Mouse (Mus musculus) adrenal gland, adult 18-20 months (tissue): Measurements from ENCODE around the gene Skap2. TPM values are rescaled to one million over a fixed set of nuclear protein-coding genes. Genes with fewer than 3 reads are reported as not detected.

Experiments used
- DNase-seq, 2 experiments: peaks; one replicate each; pipeline ENCODE4 v3.0.0; 2021 to 2022; ENCODE audit warnings: low spot score in 2 of 2
- total RNA-seq, 2 experiments: library from RNA; stranded (reverse); gene quantifications; 1 replicate in 1 of 2; 2 replicates in 1 of 2; pipeline ENCODE4 v1.2.3; 2021

Skap2 gene
- total RNA-seq, 2 experiments from 2014 or later: 43.6 to 59.0 TPM

DNA sequence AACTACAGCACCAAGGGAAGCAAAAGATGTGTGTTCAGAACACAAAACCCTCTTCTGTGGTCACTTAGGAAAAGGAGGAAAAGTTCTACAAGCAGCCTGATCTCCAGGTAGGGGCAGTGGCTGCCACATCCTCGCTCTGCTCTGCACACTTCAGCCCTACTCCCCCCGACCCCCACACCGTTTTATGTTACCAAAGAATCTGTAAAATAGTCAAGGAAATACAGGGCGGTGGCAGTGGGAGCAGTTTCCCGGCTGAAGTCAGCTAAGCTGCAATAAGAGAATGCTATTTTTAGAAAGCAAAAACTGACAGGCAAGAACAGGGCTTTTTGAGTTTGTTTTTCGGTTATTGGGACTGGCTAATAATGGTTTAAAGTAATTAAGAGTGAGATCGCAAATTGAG, 160.8 kb downstream of the Skap2 start:
- DNase-seq: no peak

DNA sequence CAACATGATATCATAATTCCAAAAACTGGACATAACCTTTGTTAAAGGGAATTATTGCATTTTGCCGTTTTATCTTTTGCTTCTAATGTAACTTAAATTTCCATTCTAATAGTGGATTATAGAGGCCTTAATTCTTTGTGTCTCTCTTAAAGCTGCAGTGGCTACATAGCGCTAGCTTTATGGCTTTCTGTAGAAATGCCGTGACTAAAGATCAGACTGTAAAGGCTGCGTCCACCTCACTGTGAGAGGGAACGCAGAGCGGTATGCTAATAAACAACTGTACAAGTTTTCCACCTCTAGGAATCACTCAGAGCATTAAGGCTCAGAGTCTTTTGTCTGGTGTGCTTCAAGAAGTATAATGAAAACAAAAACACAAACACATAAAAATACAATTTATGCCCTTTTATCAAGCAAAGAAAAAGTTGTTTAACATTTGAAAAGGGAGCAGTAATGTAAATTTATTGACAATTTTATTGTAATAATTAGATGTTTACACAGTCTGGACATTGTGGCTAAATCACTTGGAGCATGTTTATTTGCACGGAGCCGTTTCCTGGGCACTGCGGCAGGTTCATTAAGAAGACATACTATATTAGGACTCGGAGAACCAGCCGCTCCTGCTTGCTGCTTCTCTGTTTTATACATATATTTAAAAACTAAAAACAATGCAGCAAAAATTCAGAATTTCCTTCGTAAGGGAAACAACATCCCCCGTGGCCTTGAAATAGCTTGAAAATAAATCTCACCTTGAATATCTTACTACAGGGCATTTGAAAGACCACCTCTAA, 162.1 kb downstream of the Skap2 start:
- DNase-seq: no peak

DNA sequence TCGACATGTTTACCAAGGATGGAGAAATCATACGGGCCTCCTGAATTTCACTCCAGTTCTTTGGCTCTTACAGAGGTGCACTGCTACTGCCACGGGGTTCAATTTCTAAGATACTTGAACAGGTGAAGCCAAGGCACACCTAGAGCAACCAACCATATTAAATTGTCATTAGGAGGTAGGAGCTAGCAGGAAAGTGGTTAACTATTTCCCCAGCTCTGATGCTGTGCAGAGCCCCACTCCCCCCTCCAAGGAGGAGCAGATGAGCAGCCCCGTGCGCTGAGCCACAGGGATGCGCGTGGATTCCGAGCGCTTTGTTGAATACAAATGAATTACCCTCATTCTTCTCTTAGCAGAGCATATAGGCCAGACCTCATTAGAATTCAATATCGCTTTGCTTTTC, 162.8 kb downstream of the Skap2 start:
- DNase-seq: no peak

DNA sequence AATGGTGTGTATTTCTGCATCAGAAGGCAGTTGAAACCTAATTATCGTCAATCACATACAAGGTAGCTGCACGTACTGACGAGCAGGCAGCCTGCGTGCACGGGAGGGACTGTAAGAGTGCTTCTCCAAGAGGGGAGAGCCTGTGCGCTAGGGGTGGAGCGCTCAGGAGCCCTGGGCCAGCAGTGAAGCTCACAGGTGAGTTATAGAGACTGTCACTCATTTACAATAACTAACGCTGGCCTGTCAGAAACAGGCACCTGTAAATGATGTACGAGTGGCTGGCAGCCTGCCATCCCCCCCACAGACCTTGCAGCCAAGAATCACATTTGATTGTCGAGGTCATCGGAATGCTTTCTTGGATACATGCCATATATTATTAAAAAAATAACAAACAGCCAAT, 168.2 kb downstream of the Skap2 start:
- DNase-seq: peak; percentile 36 to 37

DNA sequence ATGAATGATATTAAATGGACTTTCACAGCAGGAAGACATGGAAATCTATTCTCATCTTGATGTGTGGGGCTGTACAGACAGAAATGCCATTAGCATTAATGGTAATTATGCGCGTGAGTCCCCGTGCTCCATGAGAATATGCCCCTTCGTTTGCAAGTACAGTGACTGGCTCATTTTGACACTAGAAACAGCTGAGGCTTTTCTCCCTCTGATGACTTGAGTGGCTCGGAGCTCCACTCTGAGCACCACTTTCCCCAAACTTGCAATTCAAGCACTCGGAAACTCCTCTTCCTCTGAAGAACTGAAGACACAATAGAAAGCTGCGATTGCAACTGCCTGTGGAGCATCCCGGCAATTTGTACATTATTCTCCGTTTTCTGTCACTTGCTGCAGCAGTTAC, 169.3 kb downstream of the Skap2 start:
- no peak for DNase-seq

DNA sequence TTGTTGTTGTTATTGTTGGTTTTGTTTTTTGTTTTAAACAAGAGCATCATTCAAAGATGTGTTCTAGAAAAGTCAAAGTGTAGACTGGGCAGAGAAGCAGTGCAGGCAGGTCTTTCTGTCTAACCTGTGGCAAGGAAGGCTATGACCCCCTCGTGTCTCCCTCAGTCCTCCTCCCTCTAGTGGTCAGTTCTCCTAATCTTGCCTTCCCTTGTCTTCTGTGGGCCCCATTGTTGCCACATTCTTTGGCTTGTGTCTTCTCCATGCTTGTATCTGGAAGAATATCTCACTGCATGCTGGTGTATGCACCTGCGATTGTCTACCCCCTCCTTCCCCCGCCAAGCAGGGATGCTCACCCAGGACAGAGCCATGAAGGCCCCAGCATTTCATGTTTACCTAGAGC, 174.2 kb downstream of the Skap2 start:
- DNase-seq: no peak

DNA sequence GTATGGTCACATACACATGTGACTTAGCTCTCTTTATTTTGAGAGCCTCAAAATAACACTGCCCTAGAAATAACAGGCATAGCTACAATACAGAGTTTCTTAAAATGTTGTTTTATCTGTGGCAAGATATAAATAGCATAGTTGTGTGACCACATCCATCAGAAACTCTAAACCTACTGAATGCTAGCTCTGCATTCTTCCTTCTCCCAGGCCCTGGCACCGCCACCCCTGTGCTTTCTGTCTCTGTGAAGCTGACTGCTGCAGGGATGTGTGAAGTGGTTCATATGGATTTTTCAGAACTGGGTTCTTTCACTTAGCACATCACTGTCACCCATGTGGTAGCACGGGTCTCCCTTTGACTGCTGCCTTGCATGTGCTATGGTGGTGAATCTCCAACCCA, 179.0 kb downstream of the Skap2 start:
- DNase-seq: no peak

DNA sequence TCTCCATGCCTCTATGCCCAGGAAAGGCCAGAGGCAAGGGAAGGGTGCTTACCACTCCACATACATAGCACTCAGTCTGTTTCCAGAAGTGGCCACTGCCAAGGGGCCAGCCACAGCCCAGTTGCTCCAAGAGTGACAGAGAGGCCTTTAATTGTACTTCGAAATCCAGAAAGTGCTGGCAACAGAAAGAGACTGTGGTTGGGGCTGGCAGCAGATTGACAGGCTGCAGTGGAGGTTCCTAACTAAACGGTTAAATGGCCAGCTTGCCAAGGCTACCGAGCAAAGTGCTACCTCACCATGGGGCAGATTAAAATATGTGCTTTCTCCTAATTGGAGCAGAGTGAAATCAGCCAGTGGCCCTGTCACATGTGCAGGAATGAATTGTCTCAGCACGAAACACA, 186.7 kb downstream of the Skap2 start:
- DNase-seq: no peak

DNA sequence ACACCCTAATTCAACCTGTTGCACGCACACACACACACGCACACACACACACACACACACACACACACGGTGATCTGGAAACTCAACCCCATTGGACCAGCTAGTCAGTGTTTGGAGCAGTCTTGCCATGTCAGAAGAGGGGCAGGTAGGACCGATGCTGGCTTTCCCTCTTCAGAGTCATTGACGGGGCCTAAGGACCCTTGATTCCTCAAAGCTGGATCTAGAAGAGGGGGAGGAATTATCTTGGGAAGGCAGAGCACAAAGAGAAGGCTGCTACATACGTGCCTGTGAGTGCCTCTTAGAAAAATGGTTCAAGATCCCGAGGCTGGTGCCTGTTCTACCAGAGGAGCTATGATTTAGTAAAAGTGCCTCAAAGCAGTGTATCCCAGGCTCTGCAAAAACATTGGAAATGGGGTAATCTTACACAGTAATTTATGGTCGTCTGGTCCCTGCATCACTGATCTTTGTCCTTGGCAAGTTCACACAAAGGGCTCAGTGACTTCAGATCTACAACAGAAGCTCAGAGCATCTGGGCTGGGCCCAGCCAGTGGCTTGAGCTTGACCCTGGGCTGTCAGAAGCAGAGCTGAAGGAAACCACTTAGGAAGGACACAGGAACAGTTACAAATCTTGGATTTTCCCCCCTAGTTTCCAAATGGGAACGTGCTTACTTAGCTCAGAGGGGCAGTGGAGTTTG, 188.1 kb downstream of the Skap2 start:
- DNase-seq: peak in 1 of 2 experiments; percentile 16

DNA sequence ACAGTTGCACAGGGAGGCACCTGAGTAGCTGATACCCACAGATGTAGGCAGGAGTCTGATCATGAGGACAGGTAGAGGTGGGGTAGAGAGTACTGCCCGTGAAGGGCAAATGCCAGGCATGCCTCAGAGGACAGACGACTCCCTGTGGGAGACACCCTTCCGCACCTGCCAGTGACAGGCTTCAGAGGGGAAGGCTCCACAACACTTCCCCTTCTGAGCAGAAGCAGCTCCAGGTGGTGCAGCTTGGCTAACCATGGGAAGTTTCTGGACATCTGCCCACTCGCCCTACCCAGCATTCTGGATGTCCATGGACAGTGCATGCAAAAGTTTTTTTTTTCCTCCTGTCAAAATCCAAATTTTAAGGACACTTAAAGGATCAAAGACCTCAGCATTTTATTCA, 190.3 kb downstream of the Skap2 start:
- DNase-seq: no peak

DNA sequence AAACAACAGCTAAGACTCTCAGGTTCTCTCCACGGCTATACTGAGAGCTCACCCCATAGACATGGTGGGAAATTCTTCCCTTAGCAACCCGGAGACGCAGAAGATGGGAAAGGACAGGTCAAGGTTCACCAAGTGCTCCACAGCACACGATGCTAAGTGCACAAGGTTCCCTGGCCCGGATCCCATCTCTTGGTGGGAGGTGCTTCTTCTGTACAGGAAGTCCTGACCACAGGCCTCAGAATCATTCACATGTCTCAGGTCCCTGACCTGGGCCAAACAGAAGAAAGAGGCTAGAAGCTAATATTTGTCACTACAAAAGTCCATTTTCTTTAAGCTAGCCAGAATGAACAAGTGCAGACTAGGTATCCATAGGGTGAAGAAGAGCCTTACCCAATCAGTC, 191.5 kb downstream of the Skap2 start:
- DNase-seq: no peak

DNA sequence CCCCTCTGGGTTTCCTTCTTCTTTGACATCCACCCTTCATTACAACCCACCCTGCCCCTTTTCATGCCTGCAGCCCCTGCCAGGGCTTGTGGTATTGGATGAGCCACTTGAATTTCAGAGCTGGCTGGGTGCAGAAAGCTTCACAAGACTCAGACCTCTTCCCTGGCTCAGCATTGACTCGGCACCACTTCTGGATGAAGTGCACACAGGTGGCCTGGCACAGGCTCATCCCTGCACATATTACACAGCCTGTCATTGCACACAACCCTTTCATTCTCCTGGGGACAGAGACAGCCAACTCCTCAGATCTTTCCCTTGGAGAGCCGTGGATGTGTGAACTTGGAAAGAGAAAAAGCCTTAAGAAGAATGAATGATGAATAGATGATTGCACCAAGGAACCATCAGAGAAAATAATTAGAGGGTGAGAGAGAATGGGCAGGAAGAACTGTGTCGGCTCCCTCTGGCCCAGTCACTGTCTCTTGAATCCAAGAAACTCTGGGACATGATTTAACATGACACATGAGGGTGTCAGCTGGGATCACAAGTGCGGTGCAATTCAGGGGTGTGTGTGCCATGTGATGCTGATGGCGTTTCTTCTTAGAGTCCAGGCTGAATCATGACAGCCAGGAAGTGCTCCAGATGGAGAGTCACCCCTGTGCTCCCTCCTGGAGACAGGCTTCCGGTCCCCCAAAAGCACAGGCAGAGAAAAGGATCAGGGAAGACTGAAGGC, 195.3 kb downstream of the Skap2 start:
- DNase-seq: no peak

DNA sequence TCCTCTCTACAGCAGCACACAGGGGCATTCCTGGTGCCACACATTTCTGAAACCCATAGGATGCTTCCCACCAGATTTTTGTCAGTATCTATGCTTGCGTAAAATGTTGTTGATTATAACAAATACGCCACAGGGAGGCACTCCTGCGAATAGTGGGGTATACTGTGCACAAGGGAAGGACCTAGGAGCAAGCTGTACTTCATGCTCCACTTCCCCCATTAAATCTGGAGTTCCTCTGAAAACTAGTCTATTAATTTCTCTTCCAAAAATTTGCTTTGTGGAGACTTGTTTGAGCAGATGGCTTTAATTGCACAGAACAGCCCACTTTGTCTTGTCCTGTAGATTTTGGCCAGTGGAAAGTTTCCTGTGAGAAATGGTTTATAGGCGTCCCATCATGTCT, 201.4 kb downstream of the Skap2 start:
- no peak for DNase-seq

DNA sequence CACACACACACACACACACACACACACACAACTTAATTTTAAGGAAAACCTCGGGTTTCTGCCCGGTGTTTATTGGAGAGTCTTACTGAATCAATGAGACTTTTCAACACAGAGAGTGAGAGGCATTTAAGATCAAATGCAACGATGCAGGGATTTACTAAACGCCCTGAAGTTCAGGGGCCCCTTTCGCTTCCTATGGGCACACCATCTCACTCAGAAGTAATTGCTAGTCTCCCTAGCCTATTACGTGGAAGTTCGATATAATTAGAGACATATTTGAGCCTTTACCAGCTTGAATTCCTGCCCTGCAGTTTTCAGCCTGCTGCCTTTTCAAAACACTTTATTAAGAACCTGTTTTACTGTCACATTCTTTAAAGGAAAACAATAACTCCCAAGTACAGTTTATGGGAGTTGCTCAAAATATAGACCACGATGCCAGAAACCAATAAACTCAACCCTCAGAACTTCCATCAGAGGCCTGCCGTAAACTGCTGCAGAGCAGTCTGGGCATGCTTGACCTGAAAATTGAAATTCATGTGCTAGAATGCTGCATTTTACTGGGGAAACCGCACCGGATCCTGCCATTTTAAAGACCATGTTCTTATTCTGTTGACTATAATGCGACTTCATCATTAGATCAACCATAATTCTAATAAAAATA, 203.1 kb downstream of the Skap2 start:
- DNase-seq: no peak

DNA sequence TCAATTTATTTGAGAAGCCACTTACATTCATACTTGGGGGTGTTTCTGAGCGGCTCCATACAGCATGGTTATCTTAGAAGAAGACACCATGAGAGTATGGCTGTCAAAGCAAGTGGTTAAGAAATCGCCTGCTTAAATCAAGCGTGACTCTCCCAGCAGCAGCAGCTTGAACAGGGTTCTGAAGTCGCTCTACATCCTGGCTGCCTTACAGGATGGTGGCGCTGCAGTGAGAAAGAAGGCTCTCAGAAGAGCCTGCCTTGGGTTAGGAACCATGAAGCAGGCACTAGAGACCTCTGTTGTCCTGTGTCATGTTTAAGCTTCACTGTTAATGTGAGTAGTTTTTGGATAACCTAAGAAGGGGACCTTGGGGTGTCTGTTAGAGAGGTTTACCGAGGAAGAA, 204.3 kb downstream of the Skap2 start:
- no peak for DNase-seq

Other genes starting within 250 kb of the Skap2 start
- under 1 TPM; 0.29 to 0.43 TPM for gene Hoxa1, start 145.8 kb upstream of the Skap2 start, total RNA-seq
- gene Hoxa2, start 152.3 kb upstream of the Skap2 start, total RNA-seq: 1 to 10 TPM in 1 of 2 experiments, under 1 TPM in 1; 0.96 to 1.3 TPM
- gene 5730596B20Rik, start 164.9 kb upstream of the Skap2 start, total RNA-seq: under 1 TPM; 0.13 to 0.33 TPM
- gene Hoxa4, start 179.2 kb upstream of the Skap2 start, total RNA-seq: 1 to 10 TPM; 1.8 to 3.1 TPM
- 10 to 100 TPM; 13.3 to 20.2 TPM for gene Hoxa5, start 192.0 kb upstream of the Skap2 start, total RNA-seq
- 1 to 10 TPM; 1.9 to 4.7 TPM for gene Hoxa6, start 196.2 kb upstream of the Skap2 start, total RNA-seq
- gene Hoxa3, start 200.8 kb upstream of the Skap2 start, total RNA-seq: 1 to 10 TPM; 2.8 to 4.0 TPM
- gene Gm28308, start 200.8 kb upstream of the Skap2 start, total RNA-seq: not detected
- gene Hoxa7, start 209.3 kb upstream of the Skap2 start, total RNA-seq: 10 to 100 TPM; 15.1 to 19.3 TPM
- under 1 TPM; 0.19 to 0.30 TPM for gene Hoxa9, start 218.5 kb upstream of the Skap2 start, total RNA-seq
- gene Hoxa10, start 228.3 kb upstream of the Skap2 start, total RNA-seq: under 1 TPM in 1 of 2 experiments, not detected in 1; 0.13 TPM
- not detected for gene Hoxa11, start 233.3 kb upstream of the Skap2 start, total RNA-seq
- not detected for gene Hoxa13, start 248.3 kb upstream of the Skap2 start, total RNA-seq